Mouse (Mus musculus) adrenal gland, postnatal 36 days (tissue): ENCODE measurements around the gene Stat4. TPM values are rescaled to one million over a fixed set of nuclear protein-coding genes. Genes with fewer than 3 reads are reported as not detected.

Source experiments
- DNase-seq, 2 experiments: peaks; one replicate each; pipeline ENCODE4 v3.0.0; 2021; ENCODE audit warnings: mixed read lengths in 1 of 2
- total RNA-seq, 2 experiments: library from RNA; stranded (reverse); gene quantifications; 2 replicates each; pipeline ENCODE4 v1.2.3; 2021

Stat4 gene
- total RNA-seq, 2 experiments from 2014 or later: 0.26 to 0.33 TPM

DNA sequence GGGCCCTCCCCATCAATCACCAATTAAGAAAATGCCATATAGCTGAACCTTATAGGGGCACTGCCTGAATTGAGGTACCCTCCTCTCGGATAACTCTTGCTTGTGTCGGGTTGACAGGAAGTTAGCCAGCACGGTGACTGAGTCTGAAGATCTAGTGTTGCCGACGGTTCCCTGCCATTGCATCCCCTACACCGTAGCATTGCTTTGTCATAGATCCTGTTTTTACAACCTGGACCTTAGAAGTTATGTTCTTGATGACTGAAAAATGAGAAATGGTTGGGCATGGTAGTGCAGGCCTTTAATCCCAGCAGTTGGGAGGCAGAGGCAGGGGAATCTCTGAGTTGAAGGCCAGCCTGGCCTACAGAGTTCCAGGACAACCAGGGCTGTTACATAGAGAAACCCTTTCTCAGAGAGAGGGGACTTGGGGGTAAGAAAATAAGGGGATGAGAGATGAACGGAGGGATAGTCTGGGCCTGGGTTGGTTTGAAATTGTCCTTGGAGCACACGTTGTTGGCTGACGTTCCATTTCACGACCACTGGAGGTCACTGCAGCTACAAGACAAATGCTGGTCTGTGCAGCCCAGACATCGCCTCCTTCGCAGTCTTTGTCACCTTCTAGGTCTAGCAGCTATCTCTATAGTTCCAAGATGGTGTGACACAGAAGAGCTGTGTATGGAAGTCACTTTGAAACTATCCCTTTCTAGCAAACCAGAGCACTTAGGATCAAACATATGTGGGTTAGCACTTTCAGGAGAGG is 159.4 kb downstream of the Stat4 start:
- DNase-seq: peak; percentile 58 to 60

DNA sequence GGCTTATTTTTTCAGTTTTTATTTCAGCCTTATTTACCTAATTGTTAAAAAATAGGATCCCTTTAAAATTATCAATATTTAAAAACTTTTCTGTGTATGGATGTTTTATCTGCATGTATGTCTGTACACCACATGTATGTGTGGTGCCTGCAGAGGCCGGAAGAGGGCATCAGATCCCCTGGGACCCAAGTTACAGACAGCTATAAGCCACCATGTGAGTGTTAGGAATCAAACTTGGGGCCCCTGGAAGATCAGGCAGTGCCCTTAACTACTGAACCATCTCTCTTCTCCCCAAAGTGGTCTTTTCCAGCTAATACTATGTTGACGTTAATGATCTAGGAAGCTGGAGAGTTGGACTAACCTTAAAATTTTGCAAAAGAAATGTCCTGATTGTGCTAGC is 160.5 kb downstream of the Stat4 start:
- no peak for DNase-seq

DNA sequence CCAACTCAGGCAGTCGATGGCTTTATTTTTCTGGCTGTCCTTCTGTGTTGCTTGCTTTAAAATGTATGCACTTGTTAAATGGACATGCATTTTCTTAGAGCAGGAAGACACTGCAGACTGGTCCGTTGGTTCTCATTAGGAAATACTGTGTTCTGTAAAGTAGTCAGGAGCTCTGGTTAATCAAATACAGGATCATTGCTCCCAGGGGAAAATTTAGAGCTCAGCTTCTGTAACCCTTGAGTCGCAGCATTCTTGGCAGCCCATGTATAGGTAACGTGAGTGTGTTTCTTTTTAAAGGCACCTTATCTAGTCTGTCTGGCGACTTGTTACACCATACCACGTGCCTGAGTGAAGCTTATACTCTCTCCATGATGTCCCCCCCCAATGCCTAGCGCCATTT is 161.2 kb downstream of the Stat4 start:
- no peak for DNase-seq

DNA sequence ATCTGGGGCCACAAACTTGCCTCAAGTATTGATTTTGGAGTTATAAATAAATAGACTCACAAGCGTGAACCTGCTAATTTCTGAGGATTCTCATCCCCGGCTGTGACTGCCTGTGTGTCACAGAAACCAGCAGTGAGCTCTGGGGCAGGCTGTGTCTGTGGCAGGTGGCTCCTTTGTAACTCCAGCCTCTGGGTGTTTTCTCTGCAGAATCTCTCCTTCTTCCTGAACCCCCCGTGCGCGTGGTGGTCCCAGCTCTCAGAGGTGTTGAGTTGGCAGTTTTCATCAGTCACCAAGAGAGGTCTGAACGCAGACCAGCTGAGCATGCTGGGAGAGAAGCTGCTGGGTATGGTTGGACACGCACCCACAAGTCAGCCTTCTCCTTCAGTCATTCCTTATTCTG is 161.7 kb downstream of the Stat4 start:
- DNase-seq: no peak

DNA sequence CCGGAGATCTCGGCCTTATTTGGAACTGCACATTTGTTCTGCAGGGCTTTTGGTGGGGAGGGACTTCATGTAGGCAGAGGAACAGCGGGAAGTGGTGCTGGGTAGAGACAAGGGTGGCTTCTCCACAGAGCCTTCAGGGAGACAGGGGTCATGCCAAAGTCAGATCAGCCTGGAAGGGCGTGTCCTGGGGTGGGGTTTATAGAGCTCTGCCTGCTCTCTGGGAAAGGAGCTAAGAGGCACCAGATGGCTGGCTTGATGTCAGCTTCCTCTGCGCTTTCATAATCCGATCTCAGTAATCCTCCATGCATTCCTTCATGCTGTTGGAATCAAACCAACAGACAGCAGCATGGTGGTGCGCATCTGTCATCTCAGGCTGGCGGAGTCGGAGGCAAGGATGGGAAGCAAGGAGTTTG is 163.0 kb downstream of the Stat4 start:
- no peak for DNase-seq

DNA sequence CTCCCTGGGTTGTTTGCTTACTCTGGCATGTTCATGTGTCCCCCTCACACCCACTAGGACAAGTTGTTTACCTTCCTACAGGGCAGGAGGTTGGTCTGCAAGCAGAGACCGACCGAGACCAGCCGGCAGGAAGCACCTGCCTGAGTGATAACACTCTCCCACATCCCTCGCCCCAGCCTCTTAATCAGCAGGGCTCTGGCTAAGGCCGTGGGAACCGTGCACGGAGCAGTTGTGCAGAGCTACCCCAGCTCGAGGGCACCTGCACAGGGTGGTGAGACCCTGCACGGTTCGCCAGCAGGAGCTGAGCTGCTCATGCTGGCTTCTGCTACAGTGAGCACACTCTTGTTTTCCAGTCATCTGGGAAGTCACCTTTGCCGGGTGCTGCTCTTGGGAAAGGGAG is 163.7 kb downstream of the Stat4 start:
- DNase-seq: no peak

DNA sequence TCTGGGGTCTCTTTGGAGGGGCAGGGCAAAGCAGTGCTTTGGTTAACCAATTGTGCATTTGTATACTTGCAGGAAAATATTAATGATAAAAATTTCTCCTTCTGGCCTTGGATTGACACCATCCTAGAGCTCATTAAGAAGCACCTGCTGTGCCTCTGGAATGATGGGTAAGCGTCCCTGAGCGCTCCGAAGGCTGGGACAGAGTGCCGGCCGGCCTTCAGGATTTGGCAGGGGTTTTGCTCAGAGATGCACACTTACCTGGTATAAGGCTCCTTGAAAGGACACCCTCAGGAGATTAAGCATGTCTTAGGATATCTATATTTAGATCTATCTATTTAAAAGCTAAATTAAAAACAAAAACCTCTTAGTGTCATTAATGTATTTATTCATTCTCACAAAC is 164.2 kb downstream of the Stat4 start:
- no peak for DNase-seq

DNA sequence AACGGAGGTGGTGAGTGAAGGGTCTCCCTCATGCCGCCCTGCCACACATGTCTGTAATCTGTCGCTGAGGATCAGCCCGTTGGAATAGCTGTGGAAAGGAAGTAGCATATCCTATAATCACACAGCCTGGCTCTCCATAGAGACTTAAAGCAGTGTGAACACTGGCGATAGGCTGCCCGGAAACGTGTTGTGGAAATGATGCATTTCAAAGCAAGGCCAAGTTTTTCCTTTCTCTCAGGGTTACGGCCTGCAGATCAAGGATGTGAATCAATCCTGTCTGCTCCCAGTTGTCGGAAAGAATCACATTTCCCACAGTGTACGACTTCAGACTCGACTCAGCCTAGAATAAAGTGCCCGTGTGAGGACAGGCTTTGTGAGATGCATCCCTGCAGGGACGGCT is 165.4 kb downstream of the Stat4 start:
- DNase-seq: peak; percentile 36 to 52

DNA sequence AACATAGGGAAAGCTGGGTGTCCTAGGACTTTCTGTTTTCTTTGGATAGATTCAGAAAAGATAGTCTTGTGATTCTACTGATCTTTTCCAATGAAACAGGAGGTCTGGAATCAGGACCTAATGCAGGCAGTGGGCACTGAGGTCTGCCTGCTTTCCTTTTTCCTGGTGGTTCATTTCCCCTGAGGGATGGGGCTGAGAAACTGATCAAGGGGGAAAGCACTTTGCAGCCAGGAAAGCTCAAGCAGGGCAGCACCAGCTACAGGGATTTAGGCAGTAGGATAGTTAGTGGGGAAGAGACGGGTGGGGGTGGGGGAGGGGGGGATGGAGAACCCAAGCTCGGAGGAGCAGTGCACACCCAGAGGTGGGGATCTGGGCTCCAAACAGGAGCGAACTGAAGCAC is 166.0 kb downstream of the Stat4 start:
- no peak for DNase-seq

DNA sequence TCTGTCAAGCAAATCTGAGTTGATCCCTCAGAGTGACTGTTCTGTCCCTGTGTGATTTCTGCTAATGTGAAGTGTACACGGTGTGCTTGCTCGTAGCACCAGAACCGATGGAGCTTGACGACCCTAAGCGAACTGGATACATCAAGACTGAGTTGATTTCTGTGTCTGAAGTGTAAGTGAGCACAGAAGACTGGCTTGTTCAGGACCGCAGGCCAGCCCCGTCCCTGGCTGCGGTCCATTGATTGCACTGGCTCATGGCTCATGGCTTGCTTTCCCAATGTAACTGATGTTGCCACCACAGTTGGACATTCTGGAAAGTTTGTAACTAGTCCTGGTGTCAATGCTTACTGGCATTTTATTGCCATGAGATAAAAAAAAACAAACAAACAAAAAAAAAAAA is 167.9 kb downstream of the Stat4 start:
- DNase-seq: peak; percentile 54 to 77

DNA sequence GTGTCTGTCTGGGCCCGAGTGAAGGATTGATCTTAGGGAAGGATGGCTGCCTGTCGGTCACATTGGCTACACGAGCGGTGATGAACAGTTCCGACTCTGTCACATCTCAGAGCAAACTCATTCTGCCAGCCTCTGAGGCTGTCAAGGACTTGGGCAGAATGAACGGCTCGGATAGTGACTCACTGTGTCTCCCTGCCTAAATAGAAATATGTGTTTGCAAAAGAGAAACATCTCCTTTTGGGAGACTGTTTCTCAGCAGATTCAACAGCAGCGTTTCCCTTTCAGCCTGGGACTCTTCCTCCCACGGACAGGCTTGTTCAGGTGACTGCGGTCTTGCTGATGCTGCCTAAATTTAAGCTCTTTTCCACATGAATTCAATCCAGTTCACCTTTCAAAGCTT is 169.4 kb downstream of the Stat4 start:
- DNase-seq: peak; percentile 50 to 53

Other genes starting within 250 kb of the Stat4 start
- gene Myo1b, start 71.1 kb upstream of the Stat4 start, total RNA-seq: 10 to 100 TPM; 63.2 to 64.2 TPM
- gene Stat1, start 132.3 kb downstream of the Stat4 start, total RNA-seq: 100 to 1,000 TPM in 1 of 2 experiments, 10 to 100 TPM in 1; 88.7 to 112 TPM
- 100 to 1,000 TPM; 104 to 110 TPM for gene Gls, start 246.1 kb downstream of the Stat4 start, total RNA-seq